Mouse (Mus musculus): ENCODE data around the gene Tnfrsf1a.

DNA sequence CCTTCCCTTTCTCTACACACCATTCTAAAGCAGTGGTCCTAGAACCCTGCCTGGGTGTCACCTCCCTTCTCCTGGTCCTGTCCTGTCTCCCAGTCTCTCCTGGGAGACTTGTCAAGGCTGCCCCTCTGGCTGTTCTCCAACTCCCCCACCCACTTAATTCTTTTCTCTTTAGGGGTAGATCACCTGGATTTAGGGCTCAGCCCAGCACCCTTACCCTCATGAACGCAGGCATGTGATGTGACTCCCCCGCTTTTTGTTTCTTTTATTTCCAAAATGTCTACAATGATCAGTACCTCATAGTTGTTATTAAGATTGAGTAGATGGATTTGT, 1.8 kb downstream of the Tnfrsf1a start:
- TF ChIP-seq POLR2A (IDR thresholded peaks at IDR 0.05; ENCODE audit: borderline replicate concordance, low read depth, low read length), result no peak
- no peak for TF ChIP-seq CTCF (IDR thresholded peaks at IDR 0.05; ENCODE audit: low read depth, low read length)
